Mouse (Mus musculus): Measurements from ENCODE around the gene Pomgnt1. TPM values are rescaled to one million over a fixed set of nuclear protein-coding genes. Genes with fewer than 3 reads are reported as not detected.

Gene Pomgnt1
- polyA plus RNA-seq, 1 experiment from 2014 or later = 69.0 TPM

DNA sequence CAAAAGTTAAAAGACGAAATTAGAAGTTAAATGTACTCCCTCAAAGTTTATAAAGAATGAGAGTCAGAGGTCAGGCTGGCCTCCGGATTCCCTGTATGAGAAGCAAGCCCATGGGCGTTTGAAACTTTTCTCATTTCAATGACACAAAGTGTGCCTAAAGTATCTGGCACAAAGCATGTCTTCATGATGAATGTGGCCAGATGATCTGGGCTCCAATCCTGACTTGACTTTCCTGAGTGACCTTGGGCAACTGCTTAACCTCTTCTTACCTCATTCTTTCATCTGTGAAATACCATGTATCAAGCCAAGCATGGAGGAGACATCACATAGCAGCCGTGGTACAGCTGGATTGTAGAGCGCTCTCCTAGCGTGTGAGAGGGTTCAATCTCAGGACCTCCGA lies 18.6 kb downstream of the Pomgnt1 start:
- Histone ChIP-seq H3K27me3 (peaks cover 12% of the 10 kb centered on the region), H3K9ac (no peak overlapping the region), H3K4me1 (peaks cover 14% of the 10 kb centered on the region), H3K36me3 (no peaks in the 10 kb centered on the region; the same call in 1 of the 2 replicates), H3K9me3 (no peaks in the 10 kb centered on the region), H3K27ac (no peak overlapping the region), H3K4me3 (no peak overlapping the region), H3K4me2 (replicated peaks) (no peak overlapping the region)
- no peak for ATAC-seq (ENCODE audit: low FRiP score, low read depth)
- WGBS = 83% methylated on average over 7 of the region's 7 CpGs

DNA sequence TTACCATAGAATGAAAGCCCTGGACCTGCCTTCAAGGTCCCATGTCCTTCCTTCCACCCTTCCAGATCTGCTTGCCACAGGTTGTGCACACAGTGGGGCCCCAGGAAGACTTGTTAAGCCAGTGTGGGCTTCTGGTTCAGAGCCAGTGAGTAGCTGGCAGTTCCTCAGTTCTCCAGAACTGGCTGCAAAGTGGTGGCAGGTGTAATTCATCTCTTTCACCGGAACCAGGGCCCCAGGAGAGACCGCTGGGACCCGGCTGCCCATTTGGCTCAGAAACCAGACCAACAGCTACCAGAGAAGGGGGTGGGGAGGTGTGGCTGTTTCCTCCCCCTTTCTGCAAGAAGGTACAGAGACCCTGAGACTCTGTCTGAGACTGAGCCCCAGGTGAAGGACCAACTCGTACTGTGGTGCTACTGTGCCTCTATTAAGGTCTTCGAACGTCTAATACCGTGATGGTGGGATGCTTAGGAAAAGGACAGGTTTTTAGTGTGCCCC lies 19.7 kb downstream of the Pomgnt1 start:
- peaks cover 12% of the 10 kb centered on the region for H3K27me3 ChIP-seq
- no peak for ATAC-seq (ENCODE audit: low FRiP score, low read depth)
- WGBS = 4% methylated on average over 7 of the region's 7 CpGs

DNA sequence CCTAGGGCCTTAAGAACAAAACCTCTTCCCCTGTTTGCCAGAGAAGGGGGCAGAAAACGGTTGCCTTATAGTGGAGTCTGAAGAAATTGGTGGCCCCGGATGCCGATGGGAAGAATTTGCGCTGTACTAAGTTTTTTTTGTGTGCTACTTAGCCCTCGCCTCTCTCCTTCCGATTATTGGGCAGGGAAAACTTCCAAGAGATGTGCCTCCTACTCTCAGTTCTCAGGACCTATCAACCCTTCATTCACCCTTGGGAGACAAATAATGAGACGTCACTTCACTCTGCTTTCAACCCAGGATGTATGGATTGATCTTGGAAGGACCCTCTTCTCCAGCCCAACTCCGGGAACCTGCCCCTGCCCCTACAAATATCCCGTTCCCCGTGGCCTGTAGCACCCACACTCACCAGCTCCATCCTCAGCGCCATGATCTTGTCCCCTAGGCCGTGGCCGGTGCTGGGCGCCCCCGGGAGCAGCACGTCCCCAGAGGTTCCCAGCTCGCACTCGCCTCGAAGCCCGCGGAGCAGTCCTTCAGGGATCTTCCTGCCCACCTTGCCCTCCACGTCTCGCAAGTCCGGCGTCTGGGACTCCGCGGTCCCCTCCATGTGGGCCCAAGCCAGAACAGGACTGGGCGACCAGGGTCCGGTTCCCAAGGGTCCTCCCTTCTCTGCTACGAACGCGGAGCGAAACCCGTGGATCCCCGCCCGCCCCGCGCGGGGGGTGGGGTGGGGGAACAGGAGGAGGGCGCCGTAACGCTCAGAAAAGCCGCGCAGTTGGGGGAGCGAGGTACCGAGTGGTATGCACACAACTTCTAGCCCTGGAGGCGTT lies 20.5 kb downstream of the Pomgnt1 start:
- Histone ChIP-seq H3K4me2 (replicated peaks) (peak overlapping the region; percentile 91), H3K36me3 (no peaks in the 10 kb centered on the region), H3K27ac (no peak overlapping the region), H3K9me3 (no peaks in the 10 kb centered on the region), H3K4me3 (peak overlapping the region; percentile 78), H3K27me3 (peaks cover 12% of the 10 kb centered on the region), H3K4me1 (peaks cover 14% of the 10 kb centered on the region), H3K9ac (peak overlapping the region; percentile 81)
- ATAC-seq (ENCODE audit: low FRiP score, low read depth) = peak; percentile 82
- WGBS = under 1% methylated on average over 47 of the region's 47 CpGs

More for the DNA sequence above, 19.7 kb downstream of the Pomgnt1 start:
- Histone ChIP-seq H3K36me3 (no peaks in the 10 kb centered on the region), H3K4me2 (replicated peaks) (peak overlapping the region; percentile 91), H3K9me3 (no peaks in the 10 kb centered on the region), H3K4me3 (peak overlapping the region; percentile 78), H3K4me1 (peaks cover 14% of the 10 kb centered on the region), H3K27ac (no peak overlapping the region), H3K9ac (peak overlapping the region; percentile 81)

DNA sequence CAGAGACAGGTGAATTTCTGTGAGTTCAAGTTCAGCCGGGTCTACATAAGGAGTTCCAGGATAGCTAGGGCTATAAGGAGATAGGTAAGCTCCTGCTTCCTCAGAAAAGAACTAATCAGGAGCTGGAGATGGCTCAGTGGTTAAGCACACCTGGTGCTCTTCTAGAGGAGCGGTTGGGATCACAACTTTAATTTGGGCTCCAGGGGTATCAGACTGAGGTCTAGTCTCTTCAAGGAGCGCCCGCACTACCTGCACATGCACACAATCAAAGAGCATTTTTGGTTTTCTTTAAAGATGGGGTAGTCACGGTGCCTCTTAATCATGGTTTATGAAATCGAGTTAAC lies 26.1 kb downstream of the Pomgnt1 start:
- ATAC-seq (ENCODE audit: low FRiP score, low read depth) = peak; percentile 9; the same call in 1 of the 2 replicates
- WGBS = 22% methylated on average over 6 of the region's 6 CpGs
- Histone ChIP-seq H3K4me1 (peaks cover 14% of the 10 kb centered on the region), H3K4me2 (replicated peaks) (peak overlapping the region; percentile 88), H3K4me3 (peak overlapping the region; percentile 77), H3K27me3 (no peaks in the 10 kb centered on the region), H3K9ac (peak overlapping the region; percentile 94), H3K27ac (peak overlapping the region; percentile 84), H3K9me3 (no peaks in the 10 kb centered on the region), H3K36me3 (peaks cover 34% of the 10 kb centered on the region)

DNA sequence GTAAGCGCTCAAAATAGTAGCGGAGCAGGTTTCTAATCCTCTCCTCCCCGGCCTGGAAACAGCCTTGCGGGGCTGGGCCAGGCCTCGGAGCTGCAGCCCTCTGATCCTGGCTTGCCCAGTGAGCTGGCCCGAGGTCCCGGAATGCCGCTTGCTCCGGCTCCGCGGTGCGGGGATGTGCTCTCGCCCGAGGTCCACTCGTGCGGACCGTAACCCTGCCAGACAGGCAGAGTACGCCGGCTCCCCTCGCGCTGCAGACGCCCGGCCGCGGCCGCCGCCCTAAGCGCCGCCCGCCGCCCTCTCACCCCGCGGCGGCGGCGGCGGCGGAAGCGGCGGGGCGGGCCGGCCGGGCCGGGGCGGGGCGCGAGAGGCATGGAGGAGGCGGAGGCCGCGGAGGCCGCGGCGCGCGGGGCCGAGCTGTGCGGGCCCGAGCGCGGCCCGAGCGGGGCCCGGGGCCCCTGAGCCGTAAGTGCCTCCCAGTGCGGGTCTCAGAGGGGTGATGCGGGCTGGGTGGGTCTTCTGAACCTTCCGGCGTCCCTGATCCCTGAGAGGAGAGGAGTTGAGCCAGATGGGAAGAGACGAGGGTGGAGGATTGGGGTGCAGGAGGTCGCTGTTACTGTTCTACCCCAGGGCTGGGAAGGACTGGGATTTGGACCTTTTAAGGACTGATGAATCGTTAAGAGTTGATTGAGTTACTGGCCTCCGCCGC lies 26.7 kb downstream of the Pomgnt1 start:
- H3K4me3 ChIP-seq = peak overlapping the region; percentile 77
- no peaks in the 10 kb centered on the region for H3K27me3 ChIP-seq
- H3K4me1 ChIP-seq = peaks cover 14% of the 10 kb centered on the region
- H3K9ac ChIP-seq = peak overlapping the region; percentile 94
- H3K27ac ChIP-seq = peak overlapping the region; percentile 84
- no peaks in the 10 kb centered on the region for H3K9me3 ChIP-seq
- ATAC-seq (ENCODE audit: low FRiP score, low read depth) = peak; percentile 93
- WGBS = under 1% methylated on average over 60 of the region's 73 CpGs
- peaks cover 39% of the 10 kb centered on the region for H3K36me3 ChIP-seq
- peak overlapping the region; percentile 88 for H3K4me2 ChIP-seq (replicated peaks)

DNA sequence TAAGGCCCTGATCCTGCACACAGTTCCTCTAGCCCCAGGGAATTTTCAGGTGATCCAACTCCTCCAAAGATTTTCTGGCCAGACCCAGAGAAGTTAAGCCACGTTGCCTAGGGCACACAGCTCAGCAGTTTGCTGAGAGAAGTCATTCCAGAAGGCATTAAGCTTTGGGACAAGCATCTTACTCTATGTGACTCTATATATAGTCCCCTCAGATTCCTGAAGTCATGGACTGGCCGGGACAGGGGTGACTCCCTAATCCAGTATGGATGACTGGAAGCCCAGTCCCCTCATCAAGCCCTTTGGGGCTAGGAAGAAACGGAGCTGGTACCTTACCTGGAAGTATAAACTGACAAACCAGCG lies 27.2 kb downstream of the Pomgnt1 start:
- Histone ChIP-seq H3K4me3 (peak overlapping the region; percentile 77), H3K4me2 (replicated peaks) (peak overlapping the region; percentile 88), H3K9ac (peak overlapping the region; percentile 94), H3K27ac (peak overlapping the region; percentile 73; the same call in 1 of the 2 replicates), H3K9me3 (no peaks in the 10 kb centered on the region), H3K27me3 (no peaks in the 10 kb centered on the region), H3K4me1 (peaks cover 14% of the 10 kb centered on the region), H3K36me3 (peaks cover 44% of the 10 kb centered on the region)
- peak; percentile 38; the same call in 1 of the 2 replicates for ATAC-seq (ENCODE audit: low FRiP score, low read depth)
- 14% methylated on average over 4 of the region's 4 CpGs for WGBS

DNA sequence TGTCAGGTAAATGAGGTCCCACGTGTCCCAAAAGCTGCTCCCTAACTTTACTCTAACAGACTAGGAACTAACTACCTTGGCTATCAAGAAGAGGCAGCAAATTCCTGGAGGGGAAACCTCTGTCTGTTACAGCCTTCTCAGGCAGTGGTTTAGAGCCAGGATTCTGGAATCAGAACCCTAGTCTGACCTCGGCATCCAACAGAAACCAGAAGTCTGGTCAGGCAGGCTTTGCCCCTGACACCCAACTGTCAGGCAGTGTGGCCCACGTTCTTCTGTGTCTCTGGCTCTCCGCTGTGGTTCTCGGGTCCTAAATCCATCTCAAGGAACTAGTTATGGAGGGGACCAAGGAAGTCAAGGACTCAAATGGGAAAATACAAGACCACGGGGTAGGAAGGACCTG lies 27.6 kb downstream of the Pomgnt1 start, which contains the start of gene Lurap1:
Lurap1 (minus strand) TSS at position 101 of the 400 bp plus-strand sequence.
- Histone ChIP-seq H3K9ac (peak within 1 kb of the TSS; percentile 94), H3K27ac (peak within 1 kb of the TSS; percentile 84), H3K36me3 (peaks cover 48% of the 10 kb centered on the region), H3K27me3 (no peaks in the 10 kb centered on the region), H3K4me1 (peaks cover 14% of the 10 kb centered on the region), H3K4me2 (replicated peaks) (peak within 1 kb of the TSS; percentile 88), H3K9me3 (no peaks in the 10 kb centered on the region), H3K4me3 (peak within 1 kb of the TSS; percentile 77)
- no peak for ATAC-seq (ENCODE audit: low FRiP score, low read depth)
- 73% methylated on average over 6 of the region's 6 CpGs for WGBS

DNA sequence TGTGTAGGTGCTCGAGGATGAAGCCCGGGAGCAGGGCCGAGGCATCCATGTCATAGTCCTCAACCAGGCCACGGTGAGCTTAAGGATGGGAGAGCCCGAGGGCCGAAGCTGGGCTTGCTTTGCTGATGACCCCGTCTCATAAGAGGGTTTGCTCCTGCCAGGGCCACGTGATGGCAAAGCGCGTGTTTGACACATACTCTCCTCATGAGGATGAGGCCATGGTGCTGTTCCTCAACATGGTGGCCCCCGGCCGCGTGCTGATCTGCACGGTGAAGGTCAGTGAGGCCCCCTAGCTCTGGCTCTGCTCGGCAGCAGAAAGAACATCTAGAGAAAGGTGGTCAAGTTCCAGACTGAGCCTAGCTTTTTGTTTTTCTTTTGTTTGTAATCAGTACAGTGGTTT lies 29.1 kb downstream of the Pomgnt1 start:
- peaks cover 14% of the 10 kb centered on the region for H3K4me1 ChIP-seq
- peaks cover 63% of the 10 kb centered on the region for H3K36me3 ChIP-seq
- ATAC-seq (ENCODE audit: low FRiP score, low read depth) = no peak
- no peak overlapping the region for H3K4me2 ChIP-seq (replicated peaks)
- no peak overlapping the region for H3K27ac ChIP-seq
- H3K27me3 ChIP-seq = no peaks in the 10 kb centered on the region
- no peak overlapping the region for H3K4me3 ChIP-seq
- no peaks in the 10 kb centered on the region for H3K9me3 ChIP-seq
- H3K9ac ChIP-seq = peak overlapping the region; percentile 31; the same call in 1 of the 2 replicates
- WGBS = 92% methylated on average over 15 of the region's 15 CpGs

DNA sequence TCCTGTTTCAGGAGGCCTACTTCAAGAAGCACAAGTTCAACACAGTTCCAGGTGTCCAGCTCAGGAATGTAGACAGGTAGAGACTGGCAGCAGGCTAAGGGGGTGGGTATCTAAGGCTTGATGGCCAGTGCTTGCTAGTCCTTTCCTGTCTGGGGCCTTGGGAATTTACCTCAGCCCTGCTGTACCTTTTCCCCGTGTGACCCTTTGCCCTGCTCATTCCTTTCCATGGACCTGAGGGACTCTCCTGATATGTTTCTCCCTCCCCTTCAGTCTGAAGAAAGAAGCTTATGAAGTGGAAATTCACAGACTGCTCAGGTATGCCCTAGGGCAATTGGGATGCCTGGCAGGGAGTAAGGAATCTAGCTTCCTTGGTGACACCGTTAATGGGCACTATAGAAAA lies 34.2 kb downstream of the Pomgnt1 start:
- Histone ChIP-seq H3K9ac (no peak overlapping the region), H3K4me3 (no peak overlapping the region), H3K27me3 (no peaks in the 10 kb centered on the region), H3K27ac (no peak overlapping the region), H3K9me3 (no peaks in the 10 kb centered on the region), H3K4me2 (replicated peaks) (no peak overlapping the region), H3K36me3 (peaks cover 86% of the 10 kb centered on the region), H3K4me1 (no peaks in the 10 kb centered on the region)
- ATAC-seq (ENCODE audit: low FRiP score, low read depth) = no peak
- WGBS = 86% methylated on average over 2 of the region's 2 CpGs

DNA sequence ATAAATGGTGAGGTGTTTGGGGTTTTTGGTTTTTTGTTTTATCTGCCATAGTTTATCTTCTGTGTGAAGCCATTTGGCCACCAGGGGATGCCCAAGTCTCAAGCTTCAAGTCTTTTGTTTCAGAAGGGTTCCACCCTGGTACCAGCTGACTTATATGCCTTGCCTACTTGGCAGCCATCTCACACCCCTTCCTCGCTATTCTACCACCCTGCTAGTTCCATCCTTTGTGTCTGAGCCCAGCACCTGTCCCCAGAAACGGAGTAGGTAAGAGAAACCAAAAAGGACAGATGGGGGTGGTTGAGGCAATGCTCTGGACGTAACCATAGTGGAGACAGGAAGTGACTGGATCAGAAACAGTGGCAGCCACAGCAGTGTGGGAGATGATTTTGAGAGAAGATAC lies 36.3 kb downstream of the Pomgnt1 start:
- 0 out of 2 replicates have a peak, but pooled peaks cover under 1% of the 10 kb centered on the region for H3K4me1 ChIP-seq
- H3K9me3 ChIP-seq = no peaks in the 10 kb centered on the region
- no peak overlapping the region for H3K4me3 ChIP-seq
- ATAC-seq (ENCODE audit: low FRiP score, low read depth) = no peak
- H3K9ac ChIP-seq = no peak overlapping the region
- H3K4me2 ChIP-seq (replicated peaks) = no peak overlapping the region
- H3K36me3 ChIP-seq = peaks cover 66% of the 10 kb centered on the region
- 76% methylated on average over 3 of the region's 3 CpGs for WGBS
- H3K27ac ChIP-seq = no peak overlapping the region
- no peaks in the 10 kb centered on the region for H3K27me3 ChIP-seq

DNA sequence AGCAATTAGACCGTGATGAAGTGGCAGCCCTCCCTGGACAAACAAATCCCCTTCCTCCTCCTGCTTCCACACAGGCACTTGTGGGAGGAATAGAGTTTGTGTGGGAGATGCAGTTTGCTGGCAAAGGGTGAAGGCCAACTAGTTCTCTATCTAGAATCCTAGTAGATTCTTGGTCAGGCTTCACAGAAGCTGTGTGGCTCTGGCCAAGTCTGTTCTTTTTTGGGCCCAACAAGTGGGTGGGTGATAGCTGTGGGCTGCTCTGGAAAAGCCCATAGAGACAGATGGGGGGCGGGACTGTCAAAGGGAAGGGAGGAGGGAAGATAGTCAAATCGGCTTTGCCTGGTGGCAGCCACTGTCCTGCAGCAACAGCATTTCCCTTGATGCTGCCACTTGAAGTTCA lies 37.1 kb downstream of the Pomgnt1 start:
- WGBS = 78% methylated on average over 3 of the region's 3 CpGs
- H3K27me3 ChIP-seq = no peaks in the 10 kb centered on the region
- H3K4me2 ChIP-seq (replicated peaks) = no peak overlapping the region
- no peak overlapping the region for H3K4me3 ChIP-seq
- no peak overlapping the region for H3K9ac ChIP-seq
- H3K9me3 ChIP-seq = no peaks in the 10 kb centered on the region
- H3K27ac ChIP-seq = no peak overlapping the region
- ATAC-seq (ENCODE audit: low FRiP score, low read depth) = no peak
- peaks cover 9% of the 10 kb centered on the region for H3K4me1 ChIP-seq
- H3K36me3 ChIP-seq = peaks cover 57% of the 10 kb centered on the region

DNA sequence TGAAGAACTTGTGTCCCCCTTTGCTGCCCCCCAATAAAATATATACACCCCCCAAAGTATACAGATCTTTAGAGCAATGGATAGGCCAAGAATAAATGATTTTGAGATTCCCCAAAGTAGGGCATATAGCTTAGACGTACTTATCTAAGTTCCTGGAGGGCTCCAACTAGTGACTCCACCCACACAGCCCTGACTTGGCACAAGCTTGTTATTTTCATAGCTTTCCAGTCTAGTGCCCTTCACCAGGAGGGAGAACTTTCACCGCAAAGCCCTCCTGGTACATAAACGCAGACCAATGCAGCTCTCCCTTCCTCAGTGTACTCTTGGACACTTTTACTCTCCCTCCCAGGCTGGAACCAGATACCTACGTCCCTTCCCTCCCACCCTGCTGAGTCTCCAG lies 38.5 kb downstream of the Pomgnt1 start:
- no peak overlapping the region for H3K9ac ChIP-seq
- 81% methylated on average over 4 of the region's 4 CpGs for WGBS

More for the DNA sequence above, 38.5 kb downstream of the Pomgnt1 start:
- H3K9me3 ChIP-seq = no peaks in the 10 kb centered on the region
- H3K27ac ChIP-seq = no peak overlapping the region
- no peaks in the 10 kb centered on the region for H3K27me3 ChIP-seq
- ATAC-seq (ENCODE audit: low FRiP score, low read depth) = no peak
- peaks cover 43% of the 10 kb centered on the region for H3K36me3 ChIP-seq
- H3K4me1 ChIP-seq = peaks cover 15% of the 10 kb centered on the region
- H3K4me3 ChIP-seq = no peak overlapping the region
- H3K4me2 ChIP-seq (replicated peaks) = no peak overlapping the region

Data from limb, embryonic 13.5 days (tissue).